Mouse (Mus musculus) embryonic facial prominence, embryonic 12.5 days (tissue): Measurements from ENCODE around the gene Ms4a18. TPM values are rescaled to one million over a fixed set of nuclear protein-coding genes. Genes with fewer than 3 reads are reported as not detected.

Experiments used
- ATAC-seq: fragments of 200-750 bp; cut with Nextera tagmentation; 2 replicates; pipeline ENCODE4 v1.8.0; 2017; ENCODE audit not compliant: insufficient number of reproducible peaks, insufficient read depth, low FRiP score, low TSS enrichment
- H3K27ac ChIP-seq: fragments of 300-500 bp; sonication (generic); 2 replicates; pipeline ENCODE4 v1.5.1; 2016; ENCODE audit warnings: mild to moderate bottlenecking
- H3K27me3 ChIP-seq: fragments of 300-500 bp; sonication (generic); 2 replicates; pipeline ENCODE4 v1.6.1; 2016; ENCODE audit warnings: mild to moderate bottlenecking, moderate library complexity
- H3K36me3 ChIP-seq: fragments of 300-500 bp; sonication (generic); 2 replicates; pipeline ENCODE4 v1.6.1; 2016; ENCODE audit warnings: mild to moderate bottlenecking
- H3K4me1 ChIP-seq: fragments of 300-500 bp; sonication (generic); 2 replicates; pipeline ENCODE4 v1.6.1; 2016
- H3K4me2 ChIP-seq: fragments of 300-500 bp; sonication (generic); replicated peaks from 2 replicates; pipeline ENCODE4 v1.6.1; 2016; ENCODE audit warnings: mild to moderate bottlenecking, moderate library complexity
- H3K4me3 ChIP-seq: fragments of 300-500 bp; sonication (generic); 2 replicates; pipeline ENCODE4 v1.5.1; 2016; ENCODE audit warnings: mild to moderate bottlenecking
- H3K9ac ChIP-seq: fragments of 300-500 bp; sonication (generic); 2 replicates; pipeline ENCODE4 v1.6.1; 2016; ENCODE audit warnings: mild to moderate bottlenecking, moderate library complexity
- H3K9me3 ChIP-seq: fragments of 300-500 bp; sonication (generic); 2 replicates; pipeline ENCODE4 v1.6.1; 2016; ENCODE audit warnings: mild to moderate bottlenecking, moderate library complexity
- WGBS: fragments of 180-500 bp; shearing (Covaris S2); methylation state at CpG from one replicate; pipeline ENCODE4 v1.1.7; 2016; 5-methylcytosine and 5-hydroxymethylcytosine counted together
- polyA plus RNA-seq: library from polyadenylated mRNA; unstranded; fragments of >200 nt; fragmentation: Nextera tagmentation; extraction: Ambion mirVana; gene quantifications from 2 replicates; pipeline ENCODE4 v1.2.1, GENCODE M21; 2016

Gene Ms4a18
- polyA plus RNA-seq, 1 experiment from 2014 or later = not detected

GRCm38 (mm10) chr19:10959085-10959977 is 58.5 kb downstream of the Ms4a18 start:
- WGBS = 33% methylated on average over 11 of the region's 11 CpGs
- H3K4me1 ChIP-seq = no peaks in the 10 kb centered on the region
- H3K27me3 ChIP-seq = no peaks in the 10 kb centered on the region
- H3K9me3 ChIP-seq = no peaks in the 10 kb centered on the region
- 0 out of 2 replicates have a peak overlapping the region, but pooled peaks have one; percentile 22 for H3K4me2 ChIP-seq
- no peak overlapping the region for H3K4me3 ChIP-seq
- no peak overlapping the region for H3K27ac ChIP-seq
- no peak overlapping the region for H3K9ac ChIP-seq
- ATAC-seq = peak; percentile 60; the same call in 1 of the 2 replicates
- H3K36me3 ChIP-seq = no peaks in the 10 kb centered on the region

GRCm38 (mm10) chr19:10952021-10952939 is 65.6 kb downstream of the Ms4a18 start:
- 68% methylated on average over 11 of the region's 11 CpGs for WGBS
- no peaks in the 10 kb centered on the region for H3K9me3 ChIP-seq
- H3K4me3 ChIP-seq = no peak overlapping the region
- no peak overlapping the region for H3K4me2 ChIP-seq
- H3K4me1 ChIP-seq = peaks cover 20% of the 10 kb centered on the region
- ATAC-seq = peak; percentile 30; the same call in 1 of the 2 replicates
- H3K27me3 ChIP-seq = peaks cover 3% of the 10 kb centered on the region; the same call in 1 of the 2 replicates
- H3K36me3 ChIP-seq = no peaks in the 10 kb centered on the region
- H3K9ac ChIP-seq = no peak overlapping the region
- H3K27ac ChIP-seq = peak overlapping the region; percentile 37; the same call in 1 of the 2 replicates

GRCm38 (mm10) chr19:10949558-10949957 is 68.3 kb downstream of the Ms4a18 start:
- Histone ChIP-seq H3K9me3 (no peaks in the 10 kb centered on the region), H3K4me1 (peaks cover 30% of the 10 kb centered on the region), H3K27me3 (peaks cover 3% of the 10 kb centered on the region; the same call in 1 of the 2 replicates), H3K4me2 (peak overlapping the region; percentile 100), H3K9ac (peak overlapping the region; percentile 24; the same call in 1 of the 2 replicates), H3K4me3 (peak overlapping the region; percentile 87), H3K36me3 (peaks cover 17% of the 10 kb centered on the region), H3K27ac (peak overlapping the region; percentile 50; the same call in 1 of the 2 replicates)
- WGBS = 37% methylated on average over 9 of the region's 9 CpGs
- ATAC-seq = no peak

GRCm38 (mm10) chr19:10949112-10949511 is 68.7 kb downstream of the Ms4a18 start, which contains the start of gene Ccdc86:
Gene Ccdc86, minus strand, starts transcription at chr19:10949266.
- H3K9me3 ChIP-seq = no peaks in the 10 kb centered on the region
- H3K36me3 ChIP-seq = peaks cover 22% of the 10 kb centered on the region
- H3K27me3 ChIP-seq = peaks cover 3% of the 10 kb centered on the region; the same call in 1 of the 2 replicates
- under 1% methylated on average over 30 of the region's 30 CpGs for WGBS
- peak within 1 kb of the TSS; percentile 50; the same call in 1 of the 2 replicates for H3K27ac ChIP-seq
- peaks cover 30% of the 10 kb centered on the region for H3K4me1 ChIP-seq
- H3K4me3 ChIP-seq = peak within 1 kb of the TSS; percentile 87
- H3K9ac ChIP-seq = peak within 1 kb of the TSS; percentile 84
- ATAC-seq = peak; percentile 92
- H3K4me2 ChIP-seq = peak within 1 kb of the TSS; percentile 100

GRCm38 (mm10) chr19:10948416-10948815 is 69.4 kb downstream of the Ms4a18 start:
- Histone ChIP-seq H3K9ac (peak overlapping the region; percentile 84), H3K36me3 (peaks cover 29% of the 10 kb centered on the region), H3K4me2 (peak overlapping the region; percentile 100), H3K4me3 (peak overlapping the region; percentile 87), H3K4me1 (peaks cover 30% of the 10 kb centered on the region), H3K27me3 (peaks cover 3% of the 10 kb centered on the region; the same call in 1 of the 2 replicates), H3K27ac (no peak overlapping the region), H3K9me3 (no peaks in the 10 kb centered on the region)
- WGBS = under 1% methylated on average over 20 of the region's 20 CpGs
- ATAC-seq = no peak

- H3K4me1 ChIP-seq = peaks cover 30% of the 10 kb centered on the region
- H3K9ac ChIP-seq = peak overlapping the region; percentile 84
- H3K36me3 ChIP-seq = peaks cover 39% of the 10 kb centered on the region
- H3K4me2 ChIP-seq = peak overlapping the region; percentile 100
- no peaks in the 10 kb centered on the region for H3K27me3 ChIP-seq
- H3K27ac ChIP-seq = no peak overlapping the region
- peak overlapping the region; percentile 87 for H3K4me3 ChIP-seq
- no peak for ATAC-seq
- 89% methylated on average over 5 of the region's 5 CpGs for WGBS
- H3K9me3 ChIP-seq = no peaks in the 10 kb centered on the region
Measured at GRCm38 (mm10) chr19:10947219-10947618, 70.6 kb downstream of the Ms4a18 start.

Other genes starting within 250 kb of the Ms4a18 start
- 0.09 TPM in 1 of 2 replicates, not detected in the other for gene Cd6, start 188.0 kb downstream of the Ms4a18 start, polyA plus RNA-seq
- gene Slc15a3, start 178.3 kb downstream of the Ms4a18 start, polyA plus RNA-seq = 0.27 and 0.32 TPM in 2 replicates
- 130 and 135 TPM in 2 replicates for gene Tmem132a, start 148.1 kb downstream of the Ms4a18 start, polyA plus RNA-seq
- 73.2 and 75.8 TPM in 2 replicates for gene Tmem109, start 136.0 kb downstream of the Ms4a18 start, polyA plus RNA-seq
- gene Prpf19, start 122.8 kb downstream of the Ms4a18 start, polyA plus RNA-seq = 41.5 and 42.1 TPM in 2 replicates
- 0.10 TPM in 1 of 2 replicates, not detected in the other for gene Zp1, start 97.4 kb downstream of the Ms4a18 start, polyA plus RNA-seq
- gene Ptgdr2, start 80.9 kb downstream of the Ms4a18 start, polyA plus RNA-seq = 0.14 and 0.18 TPM in 2 replicates
- 32.3 and 32.8 TPM in 2 replicates for gene Ccdc86, start 68.8 kb downstream of the Ms4a18 start, polyA plus RNA-seq
- not detected in 2 replicates for gene Ms4a10, start 43.4 kb downstream of the Ms4a18 start, polyA plus RNA-seq
- not detected in 2 replicates for gene Ms4a15, start 24.8 kb downstream of the Ms4a18 start, polyA plus RNA-seq
- gene Ms4a8a, start 63.1 kb upstream of the Ms4a18 start, polyA plus RNA-seq = not detected in 2 replicates
- gene 1700017D01Rik, start 112.8 kb upstream of the Ms4a18 start, polyA plus RNA-seq = not detected in 2 replicates
- gene 1700025F22Rik, start 147.3 kb upstream of the Ms4a18 start, polyA plus RNA-seq = not detected in 2 replicates
- gene Ms4a13, start 178.7 kb upstream of the Ms4a18 start, polyA plus RNA-seq = not detected in 2 replicates
- gene Ms4a12, start 214.4 kb upstream of the Ms4a18 start, polyA plus RNA-seq = not detected in 2 replicates
- gene Ms4a1, start 248.2 kb upstream of the Ms4a18 start, polyA plus RNA-seq = 0.05 TPM in 1 of 2 replicates, not detected in the other